Mouse (Mus musculus) naive thymus-derived CD4-positive, alpha-beta T cell, adult 5 months (primary cell): Measurements from ENCODE around the gene Cnpy4. TPM values are rescaled to one million over a fixed set of nuclear protein-coding genes. Genes with fewer than 3 reads are reported as not detected.

Experiments
- polyA plus RNA-seq: library from polyadenylated mRNA; unstranded; fragments of 100-300 nt; shearing (Covaris generic); gene quantifications from one replicate; pipeline ENCODE4 v1.2.1, GENCODE M21; 2017

Cnpy4 gene
- 14.6 TPM for polyA plus RNA-seq

DNA sequence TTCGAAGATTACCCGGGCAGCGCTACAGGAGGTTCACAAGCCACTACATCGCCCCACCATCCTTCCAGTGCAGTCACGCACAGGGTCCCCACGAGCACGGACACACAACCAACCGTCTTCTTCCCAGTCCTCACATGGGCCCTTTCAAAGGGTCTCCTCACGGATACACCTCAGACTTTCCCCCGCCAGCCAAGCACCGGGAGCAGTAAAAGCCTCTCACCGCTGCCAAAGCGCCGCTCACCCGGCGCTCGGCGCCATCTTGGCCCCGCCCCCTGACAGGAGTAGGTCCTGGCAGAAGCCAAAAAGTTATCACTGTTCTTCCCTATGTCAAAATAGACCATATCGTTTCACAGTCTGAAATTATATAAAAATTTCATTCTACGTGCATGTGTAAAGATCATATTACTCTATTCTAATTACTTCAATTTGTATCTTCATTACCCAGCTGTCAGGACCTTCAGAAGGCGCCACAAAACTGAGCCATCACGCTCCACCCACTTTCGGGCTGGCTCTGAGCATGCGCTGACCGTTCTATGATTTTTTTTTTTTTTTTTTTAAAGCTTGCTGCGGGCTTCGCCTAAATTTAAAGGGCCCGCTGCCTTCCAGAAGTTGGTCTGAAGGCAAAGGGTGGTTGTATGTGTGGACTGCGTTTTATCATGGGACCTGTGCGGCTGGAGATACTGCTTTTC lies at the start of gene Cnpy4, which contains the start of gene Taf6:
Cnpy4 (plus strand) TSS at position 536 of the 689 bp plus-strand sequence.
Taf6 (minus strand) TSS at position 502 of the 689 bp plus-strand sequence.

DNA sequence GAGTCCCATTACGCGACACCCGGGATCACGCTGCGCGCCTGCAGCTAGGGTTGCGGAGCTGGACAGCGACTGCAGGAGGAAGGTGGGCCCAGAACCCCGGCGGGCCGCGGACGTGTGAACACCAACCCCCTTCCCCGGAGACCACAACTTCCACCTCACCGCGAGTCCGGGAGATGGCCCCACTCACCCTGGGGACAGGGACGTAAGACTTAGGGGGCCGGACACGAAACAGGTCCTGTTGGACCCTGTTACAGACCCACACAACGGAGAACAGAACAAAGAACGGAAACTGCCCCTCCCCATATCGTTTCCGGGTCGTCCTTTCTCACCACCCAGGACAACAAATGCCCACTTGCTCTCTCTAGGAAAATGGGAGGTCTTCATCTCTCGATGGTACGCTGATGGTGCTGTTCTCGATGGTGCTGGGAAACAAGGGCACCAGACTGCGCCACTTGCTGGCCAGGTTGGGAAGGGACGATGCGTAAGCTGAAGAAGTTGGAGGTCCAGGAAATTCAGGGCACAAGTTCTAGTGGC lies 31.8 kb upstream of the Cnpy4 start, which contains the start of gene Zfp113:
Zfp113 (minus strand) TSS at position 302 of the 534 bp plus-strand sequence.

DNA sequence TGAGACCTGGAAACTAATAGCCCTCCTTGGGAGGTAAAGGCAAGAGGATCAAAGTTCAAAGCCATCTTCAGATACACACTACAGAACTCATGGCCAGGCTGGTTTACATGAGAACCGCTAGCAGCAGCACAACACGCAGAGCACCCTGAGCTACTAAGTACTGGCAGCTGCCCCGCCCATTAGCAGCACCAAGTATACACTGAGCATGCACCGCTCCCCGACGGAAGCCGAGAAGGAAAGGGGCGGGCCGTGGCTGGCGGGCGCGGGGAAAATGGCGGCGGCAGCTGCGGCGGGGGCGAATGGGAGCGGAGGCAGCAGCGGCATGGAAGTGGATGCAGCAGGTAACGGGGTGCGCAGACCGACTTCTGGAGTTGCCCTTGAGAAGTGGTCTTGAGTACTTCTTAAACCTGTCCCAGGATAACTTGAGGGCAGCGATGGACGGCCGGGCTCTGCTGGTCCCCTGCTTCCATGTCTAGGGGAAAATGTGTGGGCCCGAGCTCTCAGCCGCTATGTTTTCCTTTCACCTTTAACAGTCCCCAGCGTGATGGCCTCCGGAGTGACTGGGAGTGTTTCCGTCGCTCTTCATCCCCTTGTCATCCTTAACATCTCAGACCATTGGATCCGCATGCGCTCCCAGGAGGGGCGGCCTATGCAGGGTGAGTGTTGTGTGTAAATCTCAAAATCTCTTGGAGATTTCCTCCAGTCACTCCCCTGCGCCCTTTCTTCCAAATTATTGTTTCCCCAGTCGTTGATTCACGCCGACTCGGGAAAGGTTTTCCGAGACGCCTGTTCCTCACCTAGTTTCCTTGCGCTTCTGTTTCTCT lies 26.2 kb upstream of the Cnpy4 start, which contains the start of gene Cops6:
Cops6 (plus strand) TSS at position 230 of the 824 bp plus-strand sequence.

DNA sequence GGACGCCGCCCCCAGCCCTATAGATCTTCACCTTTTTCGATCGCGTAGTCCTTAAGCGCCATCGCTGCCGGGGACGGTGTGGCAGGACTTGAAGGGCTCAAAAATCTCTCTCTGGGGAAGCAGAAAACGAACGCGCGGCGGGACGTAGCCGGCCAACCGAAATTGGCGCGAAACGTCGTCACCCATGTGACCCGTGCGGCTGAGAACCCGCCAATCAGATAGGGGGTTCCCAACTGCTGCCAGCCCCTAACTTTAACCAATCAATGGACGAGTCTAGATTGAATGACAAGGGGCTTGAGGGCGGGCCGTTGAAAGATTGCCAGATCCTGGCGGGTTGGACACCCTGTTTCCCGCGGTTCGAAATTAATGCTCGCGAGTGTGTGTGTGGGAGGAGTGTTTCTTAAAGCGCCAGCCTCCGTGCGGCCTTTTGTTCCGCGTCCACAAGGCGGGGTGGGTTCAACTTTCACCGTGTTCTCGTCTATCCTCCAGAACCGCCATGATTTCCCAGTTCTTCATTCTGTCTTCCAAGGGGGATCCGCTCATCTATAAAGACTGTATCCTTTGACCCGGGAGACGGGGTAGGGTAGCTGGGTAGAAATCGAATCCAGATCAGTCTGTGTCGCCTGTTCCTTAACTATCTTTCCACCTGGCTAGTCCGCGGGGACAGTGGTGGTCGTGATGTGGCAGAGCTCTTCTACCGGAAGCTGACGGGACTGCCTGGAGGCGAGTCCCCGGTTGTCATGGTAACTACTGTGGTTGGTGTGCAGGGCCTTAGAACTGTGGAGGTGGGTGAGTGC lies 15.4 kb upstream of the Cnpy4 start, which contains the start of the genes Ap4m1 and Mcm7:
Ap4m1 (plus strand) TSS at position 308 of the 797 bp plus-strand sequence.
Mcm7 (minus strand) TSS at position 728 of the 797 bp plus-strand sequence.

DNA sequence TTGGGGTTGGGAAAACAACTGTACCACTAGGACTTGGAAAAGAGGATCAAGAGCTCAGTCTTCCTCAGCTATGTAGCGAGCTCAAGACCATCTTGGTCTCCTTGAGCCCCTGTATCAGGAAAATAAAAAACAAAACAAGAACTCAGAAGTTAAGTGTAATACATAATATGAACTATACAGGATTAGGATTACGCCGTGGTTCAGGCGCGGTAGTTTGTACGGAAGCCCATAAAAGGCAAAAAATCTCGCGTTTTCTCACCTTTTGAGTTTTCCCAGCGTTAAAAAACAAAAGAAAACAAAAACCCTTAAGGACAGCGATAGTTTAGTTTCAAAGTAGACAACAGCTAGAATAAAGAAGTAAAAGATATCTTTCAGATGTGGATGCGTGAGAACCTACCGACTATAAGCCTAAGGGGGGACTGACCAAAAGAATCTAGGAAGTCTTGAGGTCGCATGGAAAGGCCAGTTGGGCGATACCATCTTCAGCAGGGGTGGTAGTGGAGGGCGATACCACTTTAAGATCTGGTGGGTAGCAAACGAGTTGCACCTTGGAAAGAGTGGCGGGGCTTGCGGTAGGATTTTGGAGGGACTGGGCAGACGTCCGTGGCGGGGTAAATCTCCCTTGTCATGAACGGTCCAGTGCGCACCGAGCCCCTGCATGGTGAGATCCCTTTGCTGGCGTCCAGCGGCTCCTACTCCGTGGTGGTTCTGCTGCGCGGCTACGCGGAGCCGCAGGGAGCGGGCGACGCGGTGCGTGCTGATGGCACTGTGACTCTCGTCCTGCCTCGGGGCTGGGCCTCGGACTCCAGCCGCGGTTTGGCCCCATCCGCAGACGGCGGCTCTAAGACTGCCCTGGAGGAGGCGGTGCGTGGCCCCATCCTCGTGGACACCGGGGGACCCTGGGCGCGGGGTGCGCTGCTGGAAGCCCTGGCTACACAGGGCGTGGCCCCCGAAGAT lies 6.8 kb downstream of the Cnpy4 start, which contains the start of gene Mblac1:
Mblac1 (plus strand) TSS at position 544 of the 957 bp plus-strand sequence.

DNA sequence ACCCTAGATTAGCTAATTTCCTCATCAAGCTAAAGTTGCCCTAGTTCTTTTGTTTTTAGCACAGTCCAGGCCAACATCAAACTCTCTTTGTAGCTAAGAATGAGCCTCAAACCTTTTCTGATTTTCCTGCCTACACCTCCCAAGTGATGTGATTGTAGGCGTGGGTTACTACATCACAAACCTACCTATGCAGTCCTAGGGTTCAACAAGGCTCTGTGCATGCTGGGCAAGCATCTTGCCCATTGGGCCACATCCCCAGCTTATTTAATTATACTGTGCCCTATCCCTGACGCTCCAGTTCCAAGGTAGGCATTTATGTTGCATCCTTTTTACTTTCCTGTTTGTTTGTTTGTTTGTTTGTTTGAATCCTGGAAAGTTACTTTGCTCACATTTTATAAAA lies 38.4 kb downstream of the Cnpy4 start, which contains the start of gene Nxpe5:
Nxpe5 (plus strand) TSS at position 199 of the 400 bp plus-strand sequence.

Other genes starting within 250 kb of the Cnpy4 start
- gene Gjc3, start 224.4 kb upstream of the Cnpy4 start, polyA plus RNA-seq: not detected
- gene Azgp1, start 206.0 kb upstream of the Cnpy4 start, polyA plus RNA-seq: not detected
- gene Smok3a, start 166.2 kb upstream of the Cnpy4 start, polyA plus RNA-seq: not detected
- not detected for gene Smok3b, start 166.1 kb upstream of the Cnpy4 start, polyA plus RNA-seq
- gene Smok3c, start 134.3 kb upstream of the Cnpy4 start, polyA plus RNA-seq: not detected
- gene Zkscan1, start 102.4 kb upstream of the Cnpy4 start, polyA plus RNA-seq: 16.7 TPM
- 29.1 TPM for gene Zscan21, start 70.6 kb upstream of the Cnpy4 start, polyA plus RNA-seq
- 7.7 TPM for gene Zfp113, start 31.7 kb upstream of the Cnpy4 start, polyA plus RNA-seq
- gene Cops6, start 26.4 kb upstream of the Cnpy4 start, polyA plus RNA-seq: 129 TPM
- 11.9 TPM for gene Ap4m1, start 15.5 kb upstream of the Cnpy4 start, polyA plus RNA-seq
- 108 TPM for gene Mcm7, start 15.1 kb upstream of the Cnpy4 start, polyA plus RNA-seq
- gene Taf6, start within 50 bp of the Cnpy4 start, polyA plus RNA-seq: 33.2 TPM
- not detected for gene Mblac1, start 6.8 kb downstream of the Cnpy4 start, polyA plus RNA-seq
- not detected for gene Nxpe5, start 38.4 kb downstream of the Cnpy4 start, polyA plus RNA-seq
- gene Lamtor4, start 68.0 kb downstream of the Cnpy4 start, polyA plus RNA-seq: 24.9 TPM
- 20.3 TPM for gene BC037034, start 76.5 kb downstream of the Cnpy4 start, polyA plus RNA-seq
- 0.22 TPM for gene Gal3st4, start 85.4 kb downstream of the Cnpy4 start, polyA plus RNA-seq
- not detected for gene Gm43720, start 92.5 kb downstream of the Cnpy4 start, polyA plus RNA-seq
- 1.9 TPM for gene Gpc2, start 92.5 kb downstream of the Cnpy4 start, polyA plus RNA-seq
- gene Stag3, start 92.8 kb downstream of the Cnpy4 start, polyA plus RNA-seq: 0.27 TPM
- not detected for gene Pvrig, start 154.5 kb downstream of the Cnpy4 start, polyA plus RNA-seq